Mouse (Mus musculus): ENCODE results near the gene Ppp1r7.

DNA sequence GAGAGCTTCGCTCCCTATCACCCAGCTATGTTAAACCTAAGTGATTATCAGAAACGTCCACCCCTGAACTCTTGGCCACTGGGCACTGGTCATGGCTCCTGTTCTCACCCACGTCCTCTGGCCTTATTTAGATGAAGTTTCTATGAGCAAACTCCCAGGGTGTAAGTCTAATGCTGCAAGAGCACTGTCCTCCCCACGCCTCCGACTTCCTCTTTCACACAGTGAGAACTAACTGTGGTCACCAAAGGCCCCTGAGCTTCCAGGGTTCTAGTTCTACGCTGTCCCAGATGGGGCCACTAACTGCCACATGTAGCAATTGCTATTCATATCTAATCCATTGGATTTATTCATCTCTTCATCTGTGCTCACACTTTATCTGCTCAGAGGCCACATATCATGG, 23.0 kb downstream of the Ppp1r7 start:
- TF ChIP-seq GATA1 (IDR thresholded peaks at IDR 0.05; ENCODE audit: low read length) (no peak), TAL1 (IDR thresholded peaks at IDR 0.05; ENCODE audit: low read length) (no peak)
